Mouse (Mus musculus) T-helper 2 cell (primary cell): ENCODE results near the gene Zdhhc19.

Experiments used
- in situ Hi-C: fragments of 300-600 bp; cut with MboI, MseI; formaldehyde crosslinking; loops from one replicate; pipeline ENCODE4 v1.15.1; 2025; ENCODE audit warnings: high pct_unique_total_duplicates

The Zdhhc19 gene

DNA sequence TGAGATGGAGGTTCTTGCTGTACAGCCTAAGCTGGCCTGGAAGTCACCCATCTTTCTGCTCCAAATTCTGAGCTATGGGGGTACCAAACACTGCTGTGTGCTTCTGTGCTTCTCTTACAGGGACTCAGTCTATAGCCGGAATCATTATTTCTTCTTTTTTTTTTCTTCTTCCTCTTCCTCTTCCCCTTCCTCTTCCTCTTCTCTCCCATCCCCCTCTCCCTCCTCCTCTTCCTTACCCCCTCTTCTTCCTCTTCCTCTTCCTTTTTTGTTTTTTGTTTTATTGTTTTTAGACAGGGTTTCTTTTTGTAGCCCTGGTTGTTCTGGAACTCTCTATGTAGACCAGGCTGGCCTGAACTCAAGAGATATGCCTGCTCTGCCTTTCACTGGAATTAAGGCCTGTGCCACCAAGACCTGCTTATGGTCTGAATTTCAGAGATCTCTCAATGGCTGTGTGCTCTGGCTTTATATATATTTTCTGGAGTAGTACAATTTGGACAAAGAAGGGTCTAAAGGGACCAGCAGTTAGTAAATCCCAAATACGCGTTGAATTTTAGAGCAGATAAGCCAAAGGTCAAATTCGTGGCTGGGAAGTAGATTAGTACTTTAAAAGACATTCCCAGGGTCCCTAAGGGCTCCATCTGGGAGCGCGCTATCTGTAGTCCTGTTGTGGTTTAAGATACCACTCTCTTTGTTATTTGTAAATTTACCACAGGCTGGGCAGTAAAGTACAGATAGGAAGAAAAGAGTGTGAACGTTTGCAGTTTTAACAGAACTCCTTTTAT lies 111.7 kb downstream of the Zdhhc19 start:
- in situ Hi-C loops = loop anchor here (5.0 kb wide), 1 partner anchor 95 kb away; no protein-coding TSS in a partner anchor

DNA sequence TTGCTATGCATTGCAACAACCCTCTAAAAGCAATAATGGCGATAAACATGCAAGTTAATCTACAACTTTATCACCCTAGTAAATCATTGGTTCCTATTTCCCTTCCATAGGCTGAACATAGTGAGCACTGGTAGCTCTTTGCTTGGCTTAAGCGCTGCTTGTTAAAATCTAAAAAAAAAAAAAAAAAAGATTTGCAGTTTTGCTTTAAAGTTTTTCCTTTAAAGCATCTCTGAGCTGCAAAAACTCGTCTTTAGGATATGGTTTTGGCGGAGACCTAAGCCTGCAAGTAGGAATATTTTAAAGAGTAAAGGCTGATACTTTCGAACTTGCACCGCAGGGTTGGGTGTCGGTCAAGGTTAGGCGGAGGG lies 112.3 kb downstream of the Zdhhc19 start:
- in situ Hi-C loops = loop anchor here (5.0 kb wide), 1 partner anchor 96 kb away; no protein-coding TSS in a partner anchor

DNA sequence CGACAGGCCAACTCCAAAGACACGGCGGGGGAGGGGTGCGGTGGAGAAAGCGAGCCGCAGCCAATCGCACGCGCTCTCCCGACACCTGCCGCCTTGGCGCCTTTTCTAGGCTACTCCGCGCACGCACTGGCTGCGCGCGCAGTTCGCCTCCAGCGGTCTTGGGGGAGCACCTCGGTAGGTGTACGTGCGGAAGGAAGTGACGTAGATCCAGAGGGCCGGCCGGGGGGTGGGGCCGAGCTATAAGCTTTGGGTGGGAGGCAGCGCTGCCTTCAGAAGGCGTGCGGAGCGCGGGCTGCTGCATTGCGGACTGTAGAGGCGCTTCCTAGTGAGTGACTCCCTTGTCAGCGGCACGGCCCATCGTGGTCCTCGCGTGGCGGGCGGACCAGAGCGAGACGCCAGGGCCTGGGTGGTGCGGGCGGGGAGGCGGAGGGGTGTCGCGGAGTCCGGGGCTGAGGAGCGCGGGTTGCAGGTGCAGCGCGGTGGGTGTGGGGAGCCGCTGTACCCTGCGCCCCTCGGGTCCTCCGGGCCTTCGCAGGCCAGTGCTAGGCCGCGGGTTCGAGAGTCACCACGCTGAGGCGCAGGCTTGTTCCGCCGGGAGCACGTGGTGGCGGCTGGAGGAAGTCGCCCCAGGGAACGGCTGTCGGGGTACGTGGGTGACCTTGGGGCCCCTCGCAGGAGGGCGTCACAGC lies 112.8 kb downstream of the Zdhhc19 start, which contains the start of gene Tfrc:
TSS of gene Tfrc (plus strand) at position 209 of the 689 bp plus-strand sequence.
- in situ Hi-C loops = loop anchor here (5.0 kb wide), 1 partner anchor 97 kb away; no protein-coding TSS in a partner anchor

DNA sequence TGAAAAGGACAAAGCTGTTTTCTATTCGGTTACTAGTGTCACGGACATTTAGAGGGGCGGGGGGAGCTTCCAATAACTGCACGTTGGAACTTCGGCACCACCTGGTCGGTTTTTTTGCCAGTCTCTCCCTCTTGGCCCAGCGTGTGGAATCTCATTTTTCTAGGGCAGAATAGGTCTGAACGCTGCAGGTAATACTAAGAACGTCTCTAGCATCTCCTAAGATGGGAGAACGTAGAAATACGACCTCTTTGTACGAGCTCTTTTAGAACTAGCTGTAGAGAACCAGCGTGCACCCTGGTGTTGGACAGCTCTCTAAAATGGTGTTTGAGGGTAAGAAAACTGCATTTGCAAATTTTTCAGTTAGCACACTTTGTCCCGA lies 113.3 kb downstream of the Zdhhc19 start:
- in situ Hi-C loops = loop anchor here (5.0 kb wide), 1 partner anchor 97 kb away; no protein-coding TSS in a partner anchor

DNA sequence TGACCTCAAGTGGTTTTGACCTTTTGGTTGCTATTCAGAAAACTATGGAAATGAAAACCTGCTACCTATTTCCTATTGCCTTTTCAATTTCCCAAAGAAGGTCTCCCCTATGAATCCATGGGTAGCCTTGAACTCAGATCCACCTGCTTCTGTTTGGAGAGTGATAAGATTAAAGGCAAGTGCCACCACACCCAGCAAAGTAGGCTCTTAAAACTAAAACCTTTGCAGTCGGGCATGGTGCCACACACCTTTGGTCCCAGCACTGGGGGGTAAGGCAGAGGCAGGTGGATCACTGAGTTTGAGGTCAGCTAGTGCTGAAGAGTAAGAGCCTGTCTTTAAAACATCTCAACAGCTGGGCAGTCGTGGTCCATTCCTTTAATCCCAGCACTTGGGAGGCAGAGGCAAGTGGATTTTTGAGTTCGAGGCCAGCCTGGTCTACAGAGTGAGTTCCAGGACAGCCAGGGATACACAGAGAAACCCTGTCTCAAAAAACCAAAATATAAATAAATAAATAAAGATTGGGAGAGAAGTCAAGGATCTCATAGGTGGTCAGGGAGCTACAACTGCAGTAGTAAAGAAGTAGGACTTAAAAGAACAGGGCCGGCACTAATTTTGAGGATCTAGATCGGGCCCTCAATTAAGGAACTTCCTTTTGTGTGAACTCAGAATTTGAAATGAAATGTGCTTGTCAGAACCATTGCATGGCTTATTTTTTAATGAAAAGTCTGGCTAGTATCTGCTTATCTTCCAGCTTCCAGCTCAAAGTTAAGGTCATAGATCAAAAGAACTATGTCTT lies 114.6 kb downstream of the Zdhhc19 start:
- in situ Hi-C loops = loop anchor here (10.0 kb wide), 1 partner anchor 316 kb away; no protein-coding TSS in a partner anchor
